In genomic region chr3:145591841-145592542, GRCm38 (mm10) we compare ENCODE assay signal across 14 mouse cellular contexts. TPM values are rescaled to one million over a fixed set of nuclear protein-coding genes. Genes with fewer than 3 reads are reported as not detected.
"Had no signal": no experiment of that assay in that cellular context is flagged by ENCODE, and none has a peak within 500 bp of the region (broad histone marks: within the 10 kb centered on the region; RNA-seq: fewer than 3 reads in every experiment).

No protein-coding gene starts in this region.

- ATAC-seq: hindbrain, embryonic 16.5 days; inflammation-experienced regulatory T-cells, adult 6 months; intestine, postnatal 0 days; lung, postnatal 0 days; midbrain, embryonic 13.5 days had no signal

- H3K4me3 ChIP-seq: limb, embryonic 13.5 days; midbrain, embryonic 13.5 days had no signal

- H3K9ac ChIP-seq: limb, embryonic 13.5 days; midbrain, embryonic 13.5 days had no signal

- H3K27ac ChIP-seq: limb, embryonic 13.5 days; midbrain, embryonic 13.5 days had no signal

- H3K4me1 ChIP-seq: limb, embryonic 13.5 days; midbrain, embryonic 13.5 days had no signal

- DNase-seq: layer of hippocampus, adult 9-11 months; layer of hippocampus, postnatal 36 days; left cerebral cortex, postnatal 4 days; lung, adult 2 months; lung, postnatal 36 days; right cerebral cortex, postnatal 14 days; thymus, postnatal 4 days had no signal

- H3K4me2 ChIP-seq: limb, embryonic 13.5 days; midbrain, embryonic 13.5 days had no signal

- H3K27me3 ChIP-seq: limb, embryonic 13.5 days; midbrain, embryonic 13.5 days had no signal

- H3K9me3 ChIP-seq: limb, embryonic 13.5 days; midbrain, embryonic 13.5 days had no signal

RNA-seq across cellular contexts. Expression of gene Ccn1, which starts 57.8 kb away (rescaled TPM):
- total RNA-seq: megakaryocyte progenitor cell, adult 5-6 weeks had no signal
- polyA plus RNA-seq: inflammation-experienced regulatory T-cells, adult 6 months had no signal
